Mouse (Mus musculus): ENCODE measurements at regions not wholly inside any gene's neighbourhood (a gene's known extent, or its start where the extent isn't known, plus 50 kb on each side); places are given as distances from the start of the nearest gene placed in this dataset.
"Not testable (repeated sequence)": the region's sequence is repeated elsewhere in the genome, so short reads cannot be mapped to it uniquely, and the experiment has no call there.

- ATAC-seq (replicated peaks; ENCODE audit: low read depth, poor library complexity, severe bottlenecking): no peak
Observed at GRCm38 (mm10) chr17:82674593-82674992, 540.5 kb upstream of the Pkdcc start.

DNA sequence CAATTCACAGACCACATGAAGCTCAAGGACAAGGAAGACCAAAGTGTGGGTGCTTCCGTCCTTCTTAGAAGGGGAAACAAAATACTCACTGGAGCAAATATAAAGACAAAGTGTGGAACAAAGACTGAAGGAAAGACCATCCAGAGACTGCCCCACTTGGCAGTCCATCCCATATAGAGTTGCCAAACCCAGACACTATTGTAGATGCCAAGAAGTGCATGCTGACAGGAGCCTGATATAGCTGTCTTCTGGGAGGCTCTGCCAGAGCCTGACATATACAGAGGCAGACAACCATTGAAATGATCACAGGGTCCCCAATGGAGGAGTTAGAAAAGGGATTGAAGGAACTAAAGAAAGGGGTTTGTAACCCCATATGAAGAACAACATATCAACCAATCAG, 548.5 kb upstream of the Pkdcc start:
- ATAC-seq (replicated peaks; ENCODE audit: low read depth, poor library complexity, severe bottlenecking): not testable (repeated sequence)

DNA sequence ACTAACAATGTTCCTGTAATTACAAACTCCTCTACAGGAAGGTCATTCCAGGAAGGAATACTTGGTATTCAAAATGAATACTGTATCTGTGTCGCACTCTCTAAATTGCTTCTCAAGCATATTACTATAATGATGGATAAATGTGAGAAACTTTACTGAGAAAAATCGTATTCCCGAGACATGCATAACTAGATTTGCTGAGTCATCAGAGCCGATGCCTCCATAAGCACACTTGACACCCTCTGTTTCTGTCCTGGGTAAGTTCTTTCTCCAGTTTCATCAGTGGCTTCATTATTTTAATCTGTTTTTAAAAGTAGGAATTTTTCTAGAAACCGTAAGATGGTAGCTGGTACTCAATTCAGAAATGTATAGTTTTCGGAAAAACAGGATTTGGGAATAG, 550.7 kb upstream of the Pkdcc start:
- no peak for ATAC-seq (replicated peaks; ENCODE audit: low read depth, poor library complexity, severe bottlenecking)

DNA sequence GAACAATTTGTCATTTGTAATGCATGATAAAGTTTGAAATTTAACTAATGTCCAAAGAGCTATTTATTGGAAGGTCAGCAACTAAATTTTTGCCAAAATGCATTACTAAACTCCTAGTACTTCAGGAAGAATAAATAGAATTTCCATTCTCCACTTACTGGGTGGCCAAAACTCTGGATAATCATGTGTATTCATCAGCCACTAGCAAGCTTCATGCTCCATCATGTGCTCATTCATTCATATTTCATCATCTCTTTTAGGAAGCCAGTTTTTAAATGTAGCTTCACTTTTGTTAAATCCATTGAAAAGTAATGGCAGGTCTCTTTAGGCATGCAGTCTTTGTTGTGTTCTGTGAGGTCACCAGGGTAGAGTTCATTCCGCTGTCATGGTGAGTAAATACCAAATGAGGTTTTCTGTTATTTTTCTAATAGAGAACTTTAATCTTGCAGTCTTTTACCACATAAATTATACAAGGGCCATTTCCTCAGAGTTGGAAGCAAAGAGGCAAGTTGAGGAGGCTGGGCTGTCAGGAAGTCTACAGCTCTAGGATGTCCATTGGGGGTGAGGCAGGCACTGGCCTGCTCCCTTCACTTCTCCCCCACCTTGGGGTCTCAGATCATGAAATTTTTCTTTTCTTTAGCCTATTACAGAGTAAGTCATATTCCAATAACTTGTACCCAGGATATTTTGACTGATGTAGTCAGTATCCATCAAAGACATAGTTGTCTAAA, 578.5 kb upstream of the Pkdcc start:
- ATAC-seq (replicated peaks; ENCODE audit: low read depth, poor library complexity, severe bottlenecking): no peak

GRCm38 (mm10) chr17:82635849-82636248, 579.2 kb upstream of the Pkdcc start:
- no peak for ATAC-seq (replicated peaks; ENCODE audit: low read depth, poor library complexity, severe bottlenecking)

DNA sequence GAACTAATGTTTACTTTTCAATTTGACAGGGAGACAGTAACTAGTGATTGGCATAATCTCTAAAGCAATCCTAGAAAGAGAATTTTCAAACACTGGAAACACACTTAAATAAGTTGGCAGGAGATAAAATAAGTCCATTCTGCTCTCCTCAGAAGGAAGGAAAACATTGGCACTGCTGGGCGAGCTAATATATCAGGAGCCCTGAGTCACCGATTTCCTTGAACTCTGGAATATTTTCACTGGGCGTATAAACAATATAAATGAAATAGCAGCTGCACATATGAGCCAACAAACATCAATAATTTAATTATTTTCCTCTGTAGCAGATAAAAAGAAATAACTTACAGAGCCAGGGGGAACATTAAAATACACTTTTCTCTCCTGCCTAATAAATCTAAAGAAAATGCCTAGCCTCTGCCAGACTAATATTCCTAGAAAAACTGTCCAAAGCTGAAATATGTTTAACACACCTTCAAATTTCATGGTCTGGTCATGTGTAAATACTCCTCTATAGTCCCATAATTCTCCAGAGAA, 608.4 kb upstream of the Pkdcc start:
- ATAC-seq (replicated peaks; ENCODE audit: low read depth, poor library complexity, severe bottlenecking): no peak

DNA sequence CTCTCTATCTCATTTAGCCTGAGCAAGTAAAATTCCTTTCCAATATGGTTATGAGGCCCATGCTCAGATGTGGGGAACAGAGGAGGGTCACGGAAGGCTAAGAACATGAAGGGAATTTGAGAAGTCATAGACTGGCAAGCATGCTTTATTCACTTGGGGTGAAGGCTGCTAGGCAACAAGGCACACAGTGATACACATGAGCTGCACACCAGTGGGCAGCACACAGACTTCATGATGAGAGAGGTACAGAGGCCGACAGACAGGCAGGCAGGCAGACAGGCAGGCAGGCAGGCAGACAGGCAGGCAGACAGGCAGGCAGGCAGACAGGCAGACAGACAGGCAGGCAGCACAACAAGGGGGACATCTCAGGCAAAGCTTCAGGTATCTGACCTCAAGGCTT, 631.3 kb upstream of the Pkdcc start:
- no peak for ATAC-seq (replicated peaks; ENCODE audit: low read depth, poor library complexity, severe bottlenecking)

- no peak for ATAC-seq (replicated peaks; ENCODE audit: low read depth, poor library complexity, severe bottlenecking)
Observed at GRCm38 (mm10) chr17:82533521-82533920, 681.6 kb upstream of the Pkdcc start.

GRCm38 (mm10) chr17:82518129-82518528, 697.0 kb upstream of the Pkdcc start:
- ATAC-seq (replicated peaks; ENCODE audit: low read depth, poor library complexity, severe bottlenecking): 0 out of 2 replicates have a peak, but pooled peaks have one; percentile 29

DNA sequence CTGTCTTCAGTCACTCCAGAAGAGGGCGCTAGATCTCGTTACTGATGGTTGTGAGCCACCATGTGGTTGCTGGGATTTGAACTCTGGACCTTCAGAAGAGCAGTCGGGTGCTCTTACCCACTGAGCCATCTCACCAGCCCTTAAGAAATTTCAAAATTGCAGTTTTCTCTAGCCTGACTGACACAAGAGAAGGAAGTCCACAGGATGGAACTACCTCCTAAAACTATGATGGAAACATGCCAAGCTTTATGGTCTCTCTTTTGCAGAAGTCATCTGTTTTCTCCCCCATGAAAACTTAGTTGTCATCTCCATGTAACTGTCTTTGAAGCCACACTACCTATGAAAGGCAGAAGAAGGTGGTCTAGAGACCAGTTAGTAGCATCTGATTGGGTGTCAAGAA, 698.2 kb upstream of the Pkdcc start:
- no peak for ATAC-seq (replicated peaks; ENCODE audit: low read depth, poor library complexity, severe bottlenecking)

DNA sequence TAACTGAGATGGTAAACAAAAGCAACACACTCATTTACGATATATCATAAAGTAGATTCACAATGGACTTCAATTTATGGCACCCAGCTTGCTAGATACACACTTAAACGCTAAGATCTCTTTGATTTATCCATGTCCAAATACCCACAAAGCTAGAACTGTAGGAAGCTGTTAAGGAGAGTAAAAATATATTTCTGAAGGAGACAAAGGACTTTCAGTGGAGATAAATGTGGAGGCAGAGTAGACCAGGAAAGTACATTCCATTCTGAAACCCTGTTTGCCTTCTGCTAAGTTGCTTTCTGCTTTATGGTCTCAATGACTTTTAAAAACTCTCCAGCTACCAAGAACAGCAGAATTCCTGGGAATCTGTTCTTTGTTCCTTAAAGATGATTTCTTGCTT, 701.3 kb upstream of the Pkdcc start:
- no peak for ATAC-seq (replicated peaks; ENCODE audit: low read depth, poor library complexity, severe bottlenecking)

DNA sequence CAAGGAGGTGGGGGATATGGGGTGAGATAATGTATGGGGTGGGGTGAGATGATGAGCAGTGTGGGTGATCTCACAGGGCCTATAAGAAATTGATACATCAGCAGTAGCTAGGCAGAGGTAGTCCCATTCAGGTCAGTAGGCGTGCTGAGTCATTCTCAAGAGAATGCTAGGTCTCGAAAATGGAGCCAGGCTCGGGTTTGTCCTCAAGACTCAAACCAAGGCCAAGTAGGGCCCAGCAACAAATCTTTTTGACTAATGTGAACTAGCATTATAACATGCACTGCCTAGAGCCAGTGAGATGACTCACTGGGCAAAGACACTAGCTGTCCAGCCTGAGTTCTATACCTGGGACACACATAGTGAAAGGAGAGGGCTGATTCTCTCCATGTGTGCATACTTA, 710.8 kb upstream of the Pkdcc start:
- no peak for ATAC-seq (replicated peaks; ENCODE audit: low read depth, poor library complexity, severe bottlenecking)

DNA sequence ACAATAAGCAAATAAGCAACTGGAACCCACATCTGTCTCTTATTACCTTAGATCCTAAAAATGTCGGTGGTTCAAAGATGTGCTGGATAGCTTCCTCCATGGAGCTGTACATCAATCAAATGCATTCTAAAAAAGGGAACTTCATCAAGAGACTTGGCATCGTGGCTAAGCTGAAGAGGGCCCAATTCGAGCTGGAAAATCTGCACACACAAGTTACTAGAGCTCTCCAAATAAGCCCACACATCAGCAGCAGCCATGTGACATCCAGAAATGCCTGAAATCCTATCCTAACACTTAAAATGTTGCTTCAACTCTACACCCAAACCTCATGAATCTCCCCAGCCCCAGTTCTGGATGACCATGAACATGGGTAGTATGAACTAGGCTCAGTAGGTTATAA, 729.5 kb upstream of the Pkdcc start:
- ATAC-seq (replicated peaks; ENCODE audit: low read depth, poor library complexity, severe bottlenecking): no peak

DNA sequence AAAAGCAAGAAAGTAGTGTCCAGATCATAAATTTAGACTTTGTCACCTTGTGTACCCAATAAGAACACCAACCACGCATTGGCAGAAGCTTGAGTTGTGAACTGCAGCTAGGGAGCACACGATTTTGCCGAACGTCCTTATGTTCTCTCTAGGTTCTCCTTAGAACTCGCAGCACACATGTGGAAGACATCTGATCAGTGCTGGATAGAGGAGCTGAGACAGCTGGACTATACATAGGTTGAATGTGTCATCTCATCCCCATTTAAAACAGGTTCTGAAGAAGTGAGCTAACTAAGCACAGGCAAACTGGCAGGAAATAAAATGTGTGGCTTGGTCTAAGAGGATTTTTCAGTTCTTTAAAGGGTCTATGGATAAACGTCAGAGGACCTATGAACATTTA, 730.5 kb upstream of the Pkdcc start:
- ATAC-seq (replicated peaks; ENCODE audit: low read depth, poor library complexity, severe bottlenecking): no peak

DNA sequence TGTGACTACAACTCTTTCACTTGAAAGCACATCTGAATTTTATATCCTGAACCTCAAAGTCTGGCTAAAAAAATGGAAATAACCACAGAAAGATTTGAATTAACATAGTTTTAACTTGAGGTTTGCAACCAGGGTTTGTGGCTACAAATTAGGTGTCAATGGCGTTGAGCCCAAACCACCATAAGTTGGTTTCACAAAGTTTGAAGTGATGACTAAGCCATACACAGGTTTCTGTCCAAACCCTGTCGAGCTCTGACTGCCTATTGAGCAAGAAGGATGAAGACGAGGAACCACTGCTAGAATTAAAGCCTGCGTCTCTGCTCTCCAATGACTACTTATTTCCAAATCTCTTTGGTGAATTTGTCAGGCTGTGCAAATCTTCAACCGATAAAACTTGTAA, 719.8 kb upstream of the Slc8a1 start:
- ATAC-seq (replicated peaks; ENCODE audit: low read depth, poor library complexity, severe bottlenecking): peak; percentile 36

DNA sequence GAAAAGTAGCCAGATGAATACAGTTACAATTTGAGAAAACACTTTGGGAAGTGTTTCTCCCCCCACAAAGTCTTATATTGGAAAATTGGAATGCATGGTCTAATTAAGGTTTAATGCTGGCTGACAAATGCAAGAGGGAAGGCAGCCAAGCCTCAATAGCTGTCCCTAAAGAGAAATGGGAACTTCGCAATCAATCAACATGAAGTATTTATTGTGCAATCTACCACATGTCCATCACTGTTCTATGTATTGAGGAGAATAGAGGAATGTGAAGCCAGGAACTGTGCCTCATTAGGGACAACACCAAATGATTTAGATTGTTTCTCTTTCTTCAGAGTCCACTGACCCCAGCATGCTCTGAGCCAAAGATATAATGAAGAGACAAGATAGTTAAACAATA, 715.7 kb upstream of the Slc8a1 start:
- ATAC-seq (replicated peaks; ENCODE audit: low read depth, poor library complexity, severe bottlenecking): peak; percentile 76

GRCm38 (mm10) chr17:82439105-82439504, 700.9 kb upstream of the Slc8a1 start:
- ATAC-seq (replicated peaks; ENCODE audit: low read depth, poor library complexity, severe bottlenecking): no peak

DNA sequence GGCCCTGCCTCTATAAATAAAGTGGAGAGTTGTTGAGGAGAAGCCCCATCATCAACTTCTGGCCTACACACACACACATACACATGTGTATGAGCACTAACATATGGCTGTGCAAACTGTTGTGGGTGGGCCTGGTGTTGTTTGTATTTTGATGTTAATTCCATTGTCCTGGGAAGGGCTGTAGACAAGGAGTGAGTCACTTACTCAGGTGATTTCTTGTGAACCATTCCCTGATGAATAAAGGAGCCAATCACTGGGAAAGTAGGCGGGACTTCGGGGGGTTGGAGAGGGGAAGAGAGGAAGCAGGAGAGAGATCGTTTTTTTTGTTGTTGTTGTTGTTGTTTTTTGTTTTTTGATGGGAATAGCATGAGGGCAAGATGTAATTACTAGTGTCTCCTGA, 699.0 kb upstream of the Slc8a1 start:
- no peak for ATAC-seq (replicated peaks; ENCODE audit: low read depth, poor library complexity, severe bottlenecking)

DNA sequence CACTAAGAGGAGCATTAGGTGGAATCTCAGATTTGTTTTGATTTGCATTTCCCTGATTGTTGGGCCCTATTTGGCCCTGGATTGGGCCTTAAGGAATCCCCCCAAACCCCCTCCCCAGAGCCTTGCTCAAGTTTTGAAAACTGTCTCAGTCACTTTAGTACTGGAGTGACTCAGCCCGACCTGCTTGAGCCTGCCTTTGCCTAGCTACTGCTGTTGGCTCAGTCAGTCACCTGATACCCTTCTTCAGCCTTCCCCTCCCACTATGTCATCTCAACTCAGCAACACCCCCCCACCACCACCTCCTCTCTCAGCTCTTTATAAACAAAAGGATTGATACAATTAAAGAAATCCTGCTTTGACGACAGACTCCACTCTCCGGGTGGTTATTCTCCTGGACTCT, 694.5 kb upstream of the Slc8a1 start:
- no peak for ATAC-seq (replicated peaks; ENCODE audit: low read depth, poor library complexity, severe bottlenecking)

DNA sequence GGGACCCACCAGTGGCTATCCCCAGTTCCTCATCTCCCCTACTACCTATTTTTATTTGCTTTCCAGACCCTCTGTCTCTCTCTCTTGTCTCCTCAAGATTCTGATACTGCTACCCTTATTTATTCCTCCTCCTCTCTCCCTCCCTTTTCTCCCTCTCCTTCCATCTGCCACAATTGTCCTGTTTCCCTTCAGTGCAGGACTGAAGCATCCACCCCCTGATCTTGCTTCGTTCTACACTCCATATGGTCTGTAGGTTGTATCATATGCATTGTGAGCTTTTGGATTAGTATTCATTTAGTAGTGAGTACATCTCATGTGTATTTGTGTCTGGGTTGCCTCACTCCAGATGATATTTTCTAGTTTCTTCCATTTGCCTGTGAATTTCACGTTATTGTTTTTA, 670.1 kb upstream of the Slc8a1 start:
- no peak for ATAC-seq (replicated peaks; ENCODE audit: low read depth, poor library complexity, severe bottlenecking)

- ATAC-seq (replicated peaks; ENCODE audit: low read depth, poor library complexity, severe bottlenecking): no peak
Observed at GRCm38 (mm10) chr17:82399328-82399727, 661.2 kb upstream of the Slc8a1 start.

GRCm38 (mm10) chr17:82379371-82379770, 641.2 kb upstream of the Slc8a1 start:
- ATAC-seq (replicated peaks; ENCODE audit: low read depth, poor library complexity, severe bottlenecking): not testable (repeated sequence)

Measured in common myeloid progenitor, adult 5-6 weeks (primary cell).